Mouse (Mus musculus) lung, postnatal 0 days (tissue): ENCODE measurements at regions not wholly inside any gene's neighbourhood (a gene's known extent, or its start where the extent isn't known, plus 50 kb on each side); places are given as distances from the start of the nearest gene placed in this dataset.

Experiments
- CTCF ChIP-seq: IDR thresholded peaks from 2 replicates; pipeline ENCODE4 v1.5.1; 2016; ENCODE audit warnings: antibody characterized with exemption, mild to moderate bottlenecking
- EP300 ChIP-seq: IDR thresholded peaks from 2 replicates; pipeline ENCODE4 v1.6.1; 2016; ENCODE audit warnings: antibody characterized with exemption, mild to moderate bottlenecking, control low read depth

DNA sequence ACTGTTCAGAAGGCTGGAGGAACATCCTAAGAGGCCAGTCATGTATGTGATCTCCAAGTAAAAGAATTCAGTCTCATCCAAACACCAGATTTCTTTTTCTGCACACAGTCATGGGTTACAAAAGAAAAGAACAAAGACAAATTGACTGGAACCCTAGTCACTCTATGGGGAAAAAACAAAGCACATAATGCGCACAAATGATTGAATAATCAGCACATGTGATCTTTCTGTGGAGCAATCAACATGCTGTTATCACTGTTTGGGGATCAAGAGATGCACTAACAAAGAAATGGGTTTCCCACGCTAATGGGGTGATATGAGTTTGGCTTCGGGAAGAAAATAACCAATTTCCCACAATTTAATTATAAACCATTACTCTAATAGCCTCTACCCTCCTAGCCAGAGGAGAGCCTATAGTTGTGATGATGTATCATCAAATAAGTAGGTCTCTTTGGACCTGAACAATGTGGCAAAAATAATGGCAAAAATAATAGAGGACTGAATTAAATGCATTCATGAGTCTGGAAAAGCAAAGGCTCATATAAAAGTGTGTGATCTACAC lies 96.2 kb upstream of the Irak1bp1 start:
- no peak for TF ChIP-seq CTCF
- no peak for TF ChIP-seq EP300
